Comparison of ENCODE assay signal across 23 mouse cellular contexts in the genomic region with DNA sequence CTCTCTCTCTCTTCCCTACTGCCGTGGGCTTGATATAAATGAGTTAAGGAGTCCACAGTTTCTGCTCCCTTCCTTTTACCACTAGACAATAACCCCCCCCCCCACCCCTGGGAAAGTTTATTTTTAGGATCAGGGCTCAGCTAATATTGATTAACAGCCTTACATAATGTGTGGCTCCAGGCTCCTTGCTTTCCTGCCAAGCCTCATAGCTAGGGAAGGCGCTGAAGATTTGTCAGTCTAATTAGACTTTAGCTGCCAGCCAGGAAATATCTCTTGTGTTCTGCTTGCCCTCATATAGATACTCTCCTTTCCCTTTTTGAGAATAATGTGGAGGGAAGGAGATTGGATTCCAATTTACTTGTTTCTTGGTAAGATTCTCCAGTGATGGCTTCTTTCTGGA.
DNase-seq lines count a peak whose midpoint lies in the region; ATAC-seq lines count a peak whose summit lies in the region.
"Had no signal": no experiment of that assay in that cellular context is flagged by ENCODE, and none has a peak within 500 bp of the region (broad histone marks: within the 10 kb centered on the region; RNA-seq: fewer than 3 reads in every experiment).

No protein-coding gene starts in this region.

- no peaks in the 10 kb centered on the region for H3K4me1 ChIP-seq in forebrain, embryonic 14.5 days (ENCODE audit: control insufficient read depth, insufficient read depth, low read length)
- no peaks in the 10 kb centered on the region for H3K4me1 ChIP-seq in forebrain, embryonic 10.5 days
- H3K4me1 ChIP-seq: embryonic facial prominence, embryonic 13.5 days; forebrain, embryonic 13.5 days; hindbrain, embryonic 12.5 days; liver, embryonic 15.5 days; midbrain, embryonic 12.5 days had no signal

- ATAC-seq in forebrain, embryonic 14.5 days: peak; percentile 32; the same call in 1 of the 2 replicates
- no peak for ATAC-seq in megakaryocyte-erythroid progenitor cell, adult 5-6 weeks (replicated peaks; ENCODE audit: low FRiP score, low TSS enrichment, poor library complexity, severe bottlenecking)
- ATAC-seq: forebrain, embryonic 13.5 days; Patski had no signal

- no peak overlapping the region for H3K9ac ChIP-seq in forebrain, embryonic 14.5 days (ENCODE audit: low read length)
- H3K9ac ChIP-seq: embryonic facial prominence, embryonic 13.5 days; forebrain, embryonic 13.5 days; heart, embryonic 13.5 days; hindbrain, embryonic 12.5 days; liver, embryonic 15.5 days; midbrain, embryonic 12.5 days had no signal

- no peaks in the 10 kb centered on the region for H3K27me3 ChIP-seq in forebrain, embryonic 14.5 days (replicated peaks; ENCODE audit: control insufficient read depth, insufficient read depth, low read length)
- H3K27me3 ChIP-seq in forebrain, embryonic 10.5 days (ENCODE audit: poor library complexity, severe bottlenecking): no peaks in the 10 kb centered on the region
- H3K27me3 ChIP-seq: forebrain, embryonic 13.5 days; heart, embryonic 13.5 days; hindbrain, embryonic 12.5 days; liver, embryonic 15.5 days; midbrain, embryonic 12.5 days; Patski had no signal

- no peak overlapping the region for H3K4me3 ChIP-seq in forebrain, embryonic 14.5 days (ENCODE audit: low read depth, low read length)
- no peak overlapping the region for H3K4me3 ChIP-seq in forebrain, embryonic 10.5 days
- H3K4me3 ChIP-seq: embryonic facial prominence, embryonic 13.5 days; erythroblast, embryonic 14.5 days; forebrain, embryonic 13.5 days; heart, embryonic 13.5 days; hindbrain, embryonic 12.5 days; left cerebral cortex, adult 2 months; liver, embryonic 15.5 days; midbrain, embryonic 12.5 days had no signal

- H3K4me2 ChIP-seq in forebrain, embryonic 14.5 days (ENCODE audit: low read length): no peak overlapping the region
- H3K4me2 ChIP-seq: embryonic facial prominence, embryonic 13.5 days; forebrain, embryonic 13.5 days; heart, embryonic 13.5 days; hindbrain, embryonic 12.5 days; liver, embryonic 15.5 days; midbrain, embryonic 12.5 days had no signal

- H3K27ac ChIP-seq in forebrain, embryonic 14.5 days (ENCODE audit: low read depth, low read length): no peak overlapping the region
- no peak overlapping the region for H3K27ac ChIP-seq in forebrain, embryonic 10.5 days
- H3K27ac ChIP-seq: embryonic facial prominence, embryonic 13.5 days; forebrain, embryonic 13.5 days; heart, embryonic 13.5 days; hindbrain, embryonic 12.5 days; left cerebral cortex, adult 2 months; liver, embryonic 15.5 days; midbrain, embryonic 12.5 days; stomach, postnatal 0 days had no signal

- WGBS in forebrain, embryonic 14.5 days: 34% methylated on average over 2 of the region's 2 CpGs
- 79% methylated on average over 1 of the region's 2 CpGs for WGBS in forebrain, embryonic 10.5 days

- peak; percentile 60 for DNase-seq in forebrain, embryonic 14.5 days (ENCODE audit: low spot score)
- DNase-seq in forebrain, embryonic 10.5 days (ENCODE audit: extremely low spot score, low spot score): no peak
- peak; percentile 11 for DNase-seq in layer of hippocampus, adult 9-11 months
- no peak for DNase-seq in layer of hippocampus, postnatal 36 days
- DNase-seq in brain, adult 2 months (ENCODE audit: low read depth, low spot score): peak; percentile 63
- DNase-seq in lung, postnatal 10 days: peak; percentile 16
- DNase-seq in right cerebral cortex, postnatal 36 days (ENCODE audit: low spot score in 2 of 2): no peak
- DNase-seq: cerebellum, postnatal 14 days; embryo, embryonic 11 days; heart, postnatal 14 days; kidney, adult 18-20 months; kidney, postnatal 4 days had no signal

- no peaks in the 10 kb centered on the region for H3K9me3 ChIP-seq in forebrain, embryonic 14.5 days (replicated peaks; ENCODE audit: control insufficient read depth, low read length)
- H3K9me3 ChIP-seq in forebrain, embryonic 10.5 days: no peaks in the 10 kb centered on the region
- H3K9me3 ChIP-seq: embryonic facial prominence, embryonic 13.5 days; forebrain, embryonic 13.5 days; heart, embryonic 13.5 days; hindbrain, embryonic 12.5 days; liver, embryonic 15.5 days; midbrain, embryonic 12.5 days had no signal

- no peaks in the 10 kb centered on the region for H3K36me3 ChIP-seq in forebrain, embryonic 14.5 days (ENCODE audit: control insufficient read depth, insufficient read depth, low read length)
- H3K36me3 ChIP-seq in forebrain, embryonic 10.5 days (replicated peaks): no peaks in the 10 kb centered on the region
- H3K36me3 ChIP-seq: embryonic facial prominence, embryonic 13.5 days; heart, embryonic 13.5 days; hindbrain, embryonic 12.5 days; liver, embryonic 15.5 days; midbrain, embryonic 12.5 days had no signal

Comparison
In these comparisons a context has a peak if more than half of its experiments do, and no peak if none do; other contexts are left out.
1. DNase-seq: peak in forebrain, embryonic 14.5 days (single experiment), layer of hippocampus, adult 9-11 months (single experiment), brain, adult 2 months (single experiment) and lung, postnatal 10 days (single experiment); none in forebrain, embryonic 10.5 days (single experiment), layer of hippocampus, postnatal 36 days (0 of 2) and right cerebral cortex, postnatal 36 days (0 of 2).